Mouse (Mus musculus) CD4-positive, CD25-positive, alpha-beta regulatory T cell, adult 9 weeks (primary cell): ENCODE results near the gene Hist1h2ba. TPM values are rescaled to one million over a fixed set of nuclear protein-coding genes. Genes with fewer than 3 reads are reported as not detected.

Source experiments
- polyA plus RNA-seq: library from polyadenylated mRNA; unstranded; fragments of 100-300 nt; shearing (Covaris generic); gene quantifications from one replicate; pipeline ENCODE4 v1.2.1, GENCODE M21; 2017

The Hist1h2ba gene
- polyA plus RNA-seq, result not detected

DNA sequence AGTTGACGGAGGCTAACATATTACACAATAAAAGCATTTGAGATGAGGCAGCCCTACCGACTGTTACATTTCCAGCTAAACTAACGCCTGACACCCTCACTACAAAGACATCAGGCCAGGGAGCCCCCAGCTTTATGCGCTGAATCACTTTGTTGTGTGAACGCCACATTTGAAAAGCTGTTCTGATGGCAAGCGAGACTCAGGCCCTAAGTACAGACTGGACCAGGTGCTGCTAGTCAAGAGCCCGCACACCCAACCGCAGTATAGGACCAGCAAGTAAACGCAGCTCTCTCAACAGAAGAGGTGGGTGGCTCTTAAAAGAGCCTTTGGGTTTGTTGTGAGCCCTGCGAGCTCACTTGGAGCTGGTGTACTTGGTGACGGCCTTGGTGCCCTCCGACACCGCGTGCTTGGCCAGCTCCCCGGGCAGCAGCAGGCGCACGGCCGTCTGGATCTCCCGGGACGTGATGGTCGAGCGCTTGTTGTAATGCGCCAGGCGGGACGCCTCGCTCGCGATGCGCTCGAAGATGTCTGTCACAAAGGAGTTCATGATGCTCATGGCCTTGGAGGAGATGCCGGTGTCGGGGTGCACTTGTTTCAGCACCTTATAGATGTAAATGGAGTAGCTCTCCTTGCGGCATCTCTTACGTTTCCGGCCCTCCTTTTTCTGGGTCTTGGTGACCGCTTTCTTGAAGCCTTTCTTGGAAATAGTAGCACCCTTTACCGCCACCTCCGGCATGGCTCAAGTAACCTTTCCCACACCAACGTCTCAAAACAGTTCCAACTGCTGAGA is at the start of gene Hist1h2ba:
Hist1h2ba (minus strand) TSS at position 736 of the 790 bp plus-strand sequence.

DNA sequence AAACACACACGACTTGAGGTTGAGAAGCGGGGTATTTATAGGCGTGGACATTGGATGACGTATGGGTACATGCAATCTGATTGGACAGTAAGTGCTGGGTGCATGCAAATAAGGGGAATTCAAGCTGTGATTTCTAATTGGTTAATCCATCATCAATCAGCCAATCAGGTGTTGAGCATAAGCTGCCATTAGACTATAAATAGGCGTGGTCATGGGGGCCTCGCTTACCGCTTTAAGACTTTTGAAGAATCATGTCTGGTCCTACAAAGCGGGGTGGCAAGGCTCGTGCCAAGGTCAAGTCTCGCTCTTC is 210 bp upstream of the Hist1h2ba start, which contains the start of gene Hist1h2aa:
Hist1h2aa (plus strand) TSS at position 252 of the 310 bp plus-strand sequence.

DNA sequence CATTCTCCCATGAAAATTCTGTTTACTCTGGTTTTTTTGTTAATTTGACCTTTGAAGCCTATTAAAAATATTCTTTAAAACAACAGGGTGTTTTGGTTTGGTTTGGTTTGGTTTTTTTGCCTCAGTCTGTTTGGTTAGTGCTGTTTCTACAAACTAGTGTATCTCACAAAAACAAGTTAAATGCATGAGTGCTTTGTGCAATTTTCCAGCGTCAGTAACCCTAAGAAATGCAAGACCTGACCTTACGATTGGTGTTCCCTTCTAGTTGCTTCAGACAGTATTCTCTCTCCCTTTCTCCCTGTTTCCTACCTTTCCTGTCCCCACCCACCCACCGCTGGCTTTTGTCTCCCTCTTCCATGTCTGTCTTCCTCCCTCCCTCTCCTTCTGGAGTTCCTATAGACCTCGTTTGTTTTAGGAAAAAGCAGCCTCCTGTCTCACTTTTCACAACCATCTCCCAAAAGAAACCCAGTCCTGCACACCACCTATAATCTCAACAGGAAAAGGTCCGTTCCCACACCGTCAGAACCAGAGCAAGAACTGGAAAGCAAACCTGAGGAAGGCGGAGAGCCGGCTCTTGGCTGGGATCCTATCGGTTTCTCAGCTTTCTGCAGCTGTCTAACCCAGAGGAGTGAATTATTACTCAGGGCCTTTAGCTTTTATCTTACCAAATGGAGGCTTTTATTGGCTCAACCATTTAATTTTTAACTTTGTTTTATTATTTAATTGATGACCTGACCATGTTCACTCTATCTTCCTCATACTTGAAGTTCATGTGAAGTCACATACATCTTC is 19.4 kb downstream of the Hist1h2ba start, which contains the start of gene Slc17a4:
Slc17a4 (minus strand) TSS at position 634 of the 792 bp plus-strand sequence.

Other genes with a start within 250 kb of the Hist1h2ba start
- gene Hist1h2bc, start 250.0 kb downstream of the Hist1h2ba start, polyA plus RNA-seq, result 6.1 TPM
- not detected for gene Hist1h1t, start 238.3 kb downstream of the Hist1h2ba start, polyA plus RNA-seq
- 3.7 TPM for gene Hist1h4c, start 235.7 kb downstream of the Hist1h2ba start, polyA plus RNA-seq
- 0.92 TPM for gene Hfe, start 223.3 kb downstream of the Hist1h2ba start, polyA plus RNA-seq
- 11.3 TPM for gene Hist1h1c, start 195.3 kb downstream of the Hist1h2ba start, polyA plus RNA-seq
- gene Hist1h3c, start 188.6 kb downstream of the Hist1h2ba start, polyA plus RNA-seq, result not detected
- gene Hist1h2bb, start 187.4 kb downstream of the Hist1h2ba start, polyA plus RNA-seq, result 0.86 TPM
- gene Hist1h2ab, start 183.0 kb downstream of the Hist1h2ba start, polyA plus RNA-seq, result not detected
- gene Hist1h3b, start 181.9 kb downstream of the Hist1h2ba start, polyA plus RNA-seq, result 0.67 TPM
- 9.6 TPM for gene Hist1h4b, start 177.1 kb downstream of the Hist1h2ba start, polyA plus RNA-seq
- gene Hist1h4a, start 172.9 kb downstream of the Hist1h2ba start, polyA plus RNA-seq, result not detected
- gene Hist1h3a, start 171.8 kb downstream of the Hist1h2ba start, polyA plus RNA-seq, result 1.6 TPM
- gene Hist1h1a, start 170.5 kb downstream of the Hist1h2ba start, polyA plus RNA-seq, result 1.3 TPM
- gene Trim38, start 164.2 kb downstream of the Hist1h2ba start, polyA plus RNA-seq, result not detected
- not detected for gene Slc17a2, start 127.2 kb downstream of the Hist1h2ba start, polyA plus RNA-seq
- not detected for gene Slc17a3, start 94.7 kb downstream of the Hist1h2ba start, polyA plus RNA-seq
- gene Slc17a1, start 66.4 kb downstream of the Hist1h2ba start, polyA plus RNA-seq, result not detected
- gene Slc17a4, start 19.1 kb downstream of the Hist1h2ba start, polyA plus RNA-seq, result not detected
- gene Hist1h2aa, start 306 bp upstream of the Hist1h2ba start, polyA plus RNA-seq, result not detected
- not detected for gene Scgn, start 57.1 kb upstream of the Hist1h2ba start, polyA plus RNA-seq